ENCODE assay signal across 17 mouse cellular contexts in the genomic region with DNA sequence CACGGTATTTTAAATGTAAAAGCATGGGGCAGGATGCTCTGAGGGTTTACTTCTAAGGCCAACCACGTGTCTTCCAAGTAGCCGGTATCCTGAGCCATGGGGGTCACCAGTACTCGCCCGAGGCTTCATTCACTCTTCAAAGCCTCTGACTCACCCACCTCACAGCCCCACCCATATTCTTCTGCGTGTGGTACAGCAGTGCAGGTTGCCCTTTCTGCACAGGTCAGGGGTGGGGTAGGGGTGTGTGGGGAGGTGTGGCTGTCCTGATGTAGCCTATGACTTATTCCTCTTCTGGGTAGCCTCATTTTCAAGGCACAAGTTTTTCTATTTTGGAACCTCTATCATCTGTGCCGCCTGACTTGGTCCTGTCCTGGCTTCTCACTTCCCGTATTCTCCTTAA. TPM values are rescaled to one million over a fixed set of nuclear protein-coding genes. Genes with fewer than 3 reads are reported as not detected.
"Had no signal": no experiment of that assay in that cellular context is flagged by ENCODE, and none has a peak within 500 bp of the region (broad histone marks: within the 10 kb centered on the region; RNA-seq: fewer than 3 reads in every experiment).

No protein-coding gene starts in this region.

- H3K36me3 ChIP-seq: limb, embryonic 13.5 days; midbrain, embryonic 15.5 days; neural tube, embryonic 12.5 days had no signal

- H3K27ac ChIP-seq: kidney, postnatal 0 days; limb, embryonic 13.5 days; midbrain, embryonic 15.5 days; neural tube, embryonic 12.5 days had no signal

- H3K4me3 ChIP-seq: limb, embryonic 13.5 days; megakaryocyte, embryonic 14.5 days; midbrain, embryonic 15.5 days; neural tube, embryonic 12.5 days had no signal

- H3K9ac ChIP-seq: limb, embryonic 13.5 days; lung, embryonic 14.5 days; midbrain, embryonic 15.5 days; neural tube, embryonic 12.5 days had no signal

- ATAC-seq: inflammation-experienced regulatory T-cells, adult 6 months; midbrain, embryonic 15.5 days had no signal

- H3K9me3 ChIP-seq: limb, embryonic 13.5 days; megakaryocyte, embryonic 14.5 days; midbrain, embryonic 15.5 days; neural tube, embryonic 12.5 days had no signal

- H3K27me3 ChIP-seq: limb, embryonic 13.5 days; midbrain, embryonic 15.5 days; neural tube, embryonic 12.5 days had no signal

- H3K4me1 ChIP-seq: limb, embryonic 13.5 days; megakaryocyte, embryonic 14.5 days; midbrain, embryonic 15.5 days; neural tube, embryonic 12.5 days had no signal

- DNase-seq: kidney, adult 8-10 months; kidney, postnatal 36 days; layer of hippocampus, adult 9-11 months; left cerebral cortex, postnatal 4 days; lung, embryonic 14.5 days; lung, postnatal 10 days; lung, postnatal 4 days; retina, postnatal 1 day had no signal

- H3K4me2 ChIP-seq: limb, embryonic 13.5 days; lung, embryonic 14.5 days; midbrain, embryonic 11.5 days; midbrain, embryonic 15.5 days; neural tube, embryonic 12.5 days had no signal

RNA-seq across cellular contexts. Expression of gene Slc5a4a, which starts 0.4 kb away (rescaled TPM):
- polyA plus RNA-seq: inflammation-experienced regulatory T-cells, adult 6 months; kidney, postnatal 0 days; limb, embryonic 13.5 days; liver, adult 2 months; liver, embryonic 16.5 days; lung, embryonic 14.5 days; midbrain, embryonic 11.5 days; neural tube, embryonic 12.5 days had no signal

RNA-seq across cellular contexts. Expression of gene Slc5a4b, which starts 36.1 kb away (rescaled TPM):
- polyA plus RNA-seq: inflammation-experienced regulatory T-cells, adult 6 months; limb, embryonic 13.5 days; liver, adult 2 months; lung, embryonic 14.5 days; midbrain, embryonic 11.5 days; midbrain, embryonic 15.5 days; neural tube, embryonic 12.5 days had no signal
